Mouse (Mus musculus) olfactory bulb, adult 2 months (tissue): ENCODE data around the gene Nrxn2.

Experiments used
- CTCF ChIP-seq: fragments of 200-500 bp; IDR thresholded peaks from 2 replicates; pipeline ENCODE4 v1.5.1; 2012; ENCODE audit warnings: low read depth, mild to moderate bottlenecking, low read length, moderate library complexity; ENCODE audit not compliant: insufficient read depth
- POLR2A ChIP-seq: fragments of 200-500 bp; IDR thresholded peaks from 2 replicates; pipeline ENCODE4 v1.6.1; 2012; ENCODE audit warnings: mild to moderate bottlenecking, low read depth, low read length, moderate library complexity; ENCODE audit not compliant: insufficient read depth

DNA sequence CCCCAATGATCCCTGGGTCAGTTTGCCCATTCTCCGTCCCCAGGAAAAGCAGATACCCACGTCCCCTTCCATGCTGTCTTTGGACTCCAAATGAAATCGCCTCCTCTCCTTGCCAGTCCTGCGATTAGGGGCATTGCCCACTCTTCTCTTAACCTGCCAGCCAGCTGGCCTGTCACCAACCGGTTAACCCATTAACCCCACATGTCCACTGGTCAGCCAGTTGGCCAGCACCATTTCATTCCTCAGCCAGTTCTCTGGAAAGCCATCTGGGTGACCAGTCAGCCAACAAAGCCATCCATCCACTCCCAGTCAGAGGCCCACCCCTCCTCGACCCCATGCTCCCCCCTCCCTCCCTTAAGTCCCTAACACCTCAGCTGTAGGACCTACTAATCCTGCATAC, 44.3 kb downstream of the Nrxn2 start:
- no peak for TF ChIP-seq CTCF
- TF ChIP-seq POLR2A: no peak
